Mouse (Mus musculus): ENCODE measurements around the gene Ganc.

The Ganc gene

GRCm38 (mm10) chr2:120501931-120502604, 98.4 kb downstream of the Ganc start:
- DNase-seq (ENCODE audit: low spot score), result no peak

- no peak for DNase-seq (ENCODE audit: low spot score)
These were observed 98.9 kb downstream of the Ganc start for GRCm38 (mm10) chr2:120502605-120502990.

GRCm38 (mm10) chr2:120503094-120503493, 99.4 kb downstream of the Ganc start:
- no peak for DNase-seq (ENCODE audit: low spot score)

- no peak for DNase-seq (ENCODE audit: low spot score)
These were observed 100.3 kb downstream of the Ganc start for GRCm38 (mm10) chr2:120503992-120504391.

Measured in ovary, postnatal 36 days (tissue).